Mouse (Mus musculus): ENCODE results near the gene Chst5. TPM values are rescaled to one million over a fixed set of nuclear protein-coding genes. Genes with fewer than 3 reads are reported as not detected.
"Not testable (repeated sequence)": the region's sequence is repeated elsewhere in the genome, so short reads cannot be mapped to it uniquely, and the experiment has no call there.

The Chst5 gene
- total RNA-seq (2021), result under 1 TPM; 0.36 to 0.57 TPM

DNA sequence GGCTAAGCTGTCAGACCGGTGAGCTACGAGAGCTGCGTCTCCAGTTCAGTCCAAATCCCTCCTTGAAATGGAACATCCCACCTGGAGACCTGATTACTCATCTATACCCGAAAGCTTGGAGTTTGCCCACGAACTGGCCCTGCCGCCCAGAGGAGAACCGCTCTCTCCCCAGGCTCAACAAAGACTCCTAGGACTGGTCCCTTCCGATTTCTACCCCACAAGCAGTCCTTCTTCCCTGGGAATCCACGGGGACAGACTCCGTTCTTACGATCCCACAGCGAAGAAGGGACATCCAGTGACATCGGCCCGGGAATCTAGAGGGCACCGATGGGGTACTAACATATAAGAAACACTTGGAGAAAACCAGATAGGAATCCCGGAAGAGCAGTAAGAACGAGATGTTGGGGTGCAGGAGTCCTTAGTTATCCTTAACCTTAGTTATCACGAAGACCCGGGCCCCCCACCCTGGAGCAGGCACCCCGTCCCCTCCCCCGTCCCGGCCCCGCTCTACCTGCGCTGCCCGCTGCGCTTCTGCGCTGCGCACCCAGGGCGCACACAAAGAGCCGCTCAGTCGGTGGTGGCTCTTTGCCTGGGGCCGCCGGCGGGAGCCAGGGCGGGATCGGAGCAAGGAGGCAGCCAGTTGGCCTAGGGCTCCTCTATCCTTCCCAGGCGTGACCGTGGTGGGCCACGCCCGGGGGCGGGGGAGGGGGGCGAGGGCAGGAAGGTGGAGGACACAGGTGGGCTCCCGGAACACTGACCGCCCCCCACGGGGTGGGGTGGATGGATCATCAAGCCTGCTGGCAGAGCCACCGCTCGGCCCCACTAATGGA is at the start of gene Chst5:
TSS of gene Chst5 (minus strand) at position 827 of the 830 bp plus-strand sequence.
- intact Hi-C loops (cut with DNase I), result loop anchor here (10.0 kb wide), 1 partner anchor 1555 kb away; no protein-coding TSS in a partner anchor
- no peak for DNase-seq (ENCODE audit: low spot score in 2 of 2)

DNA sequence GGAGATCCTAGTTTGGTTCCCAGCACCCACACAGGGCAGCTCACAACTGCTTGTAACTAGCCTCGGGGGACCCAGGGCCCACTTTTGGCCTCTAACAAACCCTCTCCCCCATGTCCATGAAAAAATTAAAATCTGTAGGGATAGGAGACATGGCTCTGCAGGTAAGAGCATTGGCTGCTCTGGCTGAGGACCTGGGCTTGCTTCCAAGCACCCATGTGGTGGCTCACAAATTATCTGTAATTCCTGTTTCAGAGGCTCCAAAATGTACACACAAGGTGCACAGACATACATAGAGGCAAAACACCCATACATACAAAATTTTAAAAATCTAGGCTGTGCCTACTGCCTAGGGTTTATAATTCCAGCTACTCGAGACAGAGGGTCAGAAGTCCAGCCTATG is 47.0 kb upstream of the Chst5 start:
- intact Hi-C loops (cut with DNase I), result no loop called here
- no peak for DNase-seq (ENCODE audit: low spot score in 2 of 2)

GRCm38 (mm10) chr8:111955879-111956278 is 45.6 kb upstream of the Chst5 start:
- no peak for DNase-seq (ENCODE audit: low spot score in 2 of 2)
- intact Hi-C loops (cut with DNase I), result no loop called here

DNA sequence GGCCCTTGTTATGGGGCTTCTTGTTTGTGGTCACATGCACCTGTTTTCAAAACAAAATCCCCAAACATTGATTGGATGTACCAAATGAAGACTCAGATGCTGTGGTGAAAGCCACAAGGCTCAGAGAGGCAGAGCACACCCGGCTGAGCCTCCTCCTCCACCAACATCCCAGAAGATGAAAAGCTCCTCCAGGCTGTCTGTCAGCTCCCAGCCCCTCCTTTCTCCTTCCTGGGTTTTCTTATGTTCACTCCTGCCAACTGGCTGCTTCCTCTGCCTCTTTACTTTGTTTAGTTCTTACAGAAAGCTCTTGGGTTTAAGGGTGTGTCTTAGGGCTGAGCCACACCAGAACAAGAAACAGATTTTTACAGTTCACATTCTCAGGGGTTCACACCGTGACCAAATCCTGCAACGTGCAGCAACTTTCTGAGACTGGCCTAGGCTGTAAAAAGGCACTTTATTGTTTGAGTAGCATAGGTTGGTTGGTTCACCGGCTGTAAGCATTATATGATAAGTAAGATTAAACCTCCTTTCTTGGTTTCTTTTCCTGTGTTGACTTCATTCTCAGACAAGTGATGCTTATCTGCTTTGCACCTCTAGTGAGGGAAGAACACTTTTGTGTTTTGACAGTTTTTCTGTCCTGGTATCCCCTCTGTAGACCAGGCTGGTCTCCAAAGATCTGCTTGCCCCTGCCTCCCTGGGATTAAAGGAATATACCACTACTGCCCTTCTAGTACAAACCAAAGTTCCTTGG is 44.8 kb upstream of the Chst5 start:
- intact Hi-C loops (cut with DNase I), result no loop called here

DNA sequence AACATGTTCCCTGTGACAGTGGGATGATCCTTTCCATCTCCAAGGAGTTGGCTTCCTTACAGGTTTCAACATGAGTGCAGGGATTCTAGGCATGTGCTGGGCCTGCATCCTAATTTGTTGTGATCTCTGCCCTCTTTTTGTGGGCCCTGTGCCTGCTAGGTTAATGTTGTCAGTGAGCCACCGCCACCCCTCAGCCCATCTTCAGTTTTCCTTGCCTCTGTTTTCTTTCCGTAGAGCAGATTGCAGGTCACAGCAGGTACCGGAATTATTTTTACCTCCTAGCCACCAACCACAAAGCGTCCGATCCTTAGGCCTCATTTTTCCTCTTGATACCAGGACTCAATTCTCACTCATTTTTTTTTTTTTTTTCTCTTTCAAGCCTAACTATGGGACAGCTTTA is 41.7 kb upstream of the Chst5 start:
- no peak for DNase-seq (ENCODE audit: low spot score in 2 of 2)
- intact Hi-C loops (cut with DNase I), result no loop called here

More for the DNA sequence above, 44.8 kb upstream of the Chst5 start:
- no peak for DNase-seq (ENCODE audit: low spot score in 2 of 2)

DNA sequence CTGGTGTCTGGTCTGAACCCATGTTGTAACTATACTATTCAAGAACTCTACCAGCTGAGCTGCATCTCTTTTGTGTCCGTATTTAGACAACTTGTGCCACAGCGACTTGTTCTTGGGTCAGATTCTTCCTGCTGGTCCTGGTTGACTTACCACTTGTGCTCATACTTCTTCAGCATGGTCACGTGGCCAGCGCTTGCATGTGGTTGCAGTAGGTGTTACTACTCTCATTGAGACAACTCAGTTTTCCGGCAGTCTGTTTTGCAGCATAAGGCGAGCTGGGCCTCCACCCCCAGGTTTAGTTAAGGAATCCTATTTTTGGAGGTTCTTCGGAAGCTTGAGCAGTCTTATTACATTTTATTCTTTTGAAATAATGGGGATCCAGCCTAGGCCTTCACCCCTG is 41.1 kb upstream of the Chst5 start:
- peak; percentile 65 to 69 for DNase-seq (ENCODE audit: low spot score in 2 of 2)
- intact Hi-C loops (cut with DNase I), result no loop called here

DNA sequence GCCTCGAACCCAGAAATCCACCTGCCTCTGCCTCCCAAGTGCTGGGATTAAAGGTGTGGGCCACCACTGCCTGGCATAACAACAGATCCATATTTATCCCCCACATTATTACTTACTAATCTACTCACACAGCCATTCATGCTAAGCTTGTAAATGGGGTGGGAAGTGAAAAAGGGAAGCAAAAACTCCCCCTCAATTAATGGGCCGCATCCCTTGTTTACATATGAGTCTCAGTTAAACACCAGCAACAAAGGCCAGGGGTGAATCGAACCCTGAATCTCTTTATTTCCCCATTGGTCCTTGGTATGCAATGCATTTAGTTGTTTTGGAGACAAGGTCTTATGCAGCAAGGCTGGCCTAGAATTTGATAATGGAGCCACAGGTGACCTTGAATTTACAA is 40.6 kb upstream of the Chst5 start:
- DNase-seq (ENCODE audit: low spot score in 2 of 2), result no peak
- intact Hi-C loops (cut with DNase I), result no loop called here

GRCm38 (mm10) chr8:111947954-111948353 is 37.7 kb upstream of the Chst5 start:
- no peak for DNase-seq (ENCODE audit: low spot score in 2 of 2)
- intact Hi-C loops (cut with DNase I), result no loop called here

GRCm38 (mm10) chr8:111947144-111947543 is 36.9 kb upstream of the Chst5 start:
- intact Hi-C loops (cut with DNase I), result no loop called here
- no peak for DNase-seq (ENCODE audit: low spot score in 2 of 2)

- no peak for DNase-seq (ENCODE audit: low spot score in 2 of 2)
- intact Hi-C loops (cut with DNase I), result no loop called here
These were observed 33.3 kb upstream of the Chst5 start for GRCm38 (mm10) chr8:111943544-111943943.

GRCm38 (mm10) chr8:111941101-111941454 is 30.8 kb upstream of the Chst5 start:
- intact Hi-C loops (cut with DNase I), result loop anchor here (2.0 kb wide), 1 partner anchor 50 kb away; no protein-coding TSS in a partner anchor
- no peak for DNase-seq (ENCODE audit: low spot score in 2 of 2)

GRCm38 (mm10) chr8:111940171-111941100 is 30.2 kb upstream of the Chst5 start, which contains the start of gene Gabarapl2:
TSS of gene Gabarapl2 (plus strand) at chr8:111940703.
- peak; percentile 95 for DNase-seq (ENCODE audit: low spot score in 2 of 2)
- intact Hi-C loops (cut with DNase I), result loop anchor here (2.0 kb wide), 1 partner anchor 50 kb away; no protein-coding TSS in a partner anchor

DNA sequence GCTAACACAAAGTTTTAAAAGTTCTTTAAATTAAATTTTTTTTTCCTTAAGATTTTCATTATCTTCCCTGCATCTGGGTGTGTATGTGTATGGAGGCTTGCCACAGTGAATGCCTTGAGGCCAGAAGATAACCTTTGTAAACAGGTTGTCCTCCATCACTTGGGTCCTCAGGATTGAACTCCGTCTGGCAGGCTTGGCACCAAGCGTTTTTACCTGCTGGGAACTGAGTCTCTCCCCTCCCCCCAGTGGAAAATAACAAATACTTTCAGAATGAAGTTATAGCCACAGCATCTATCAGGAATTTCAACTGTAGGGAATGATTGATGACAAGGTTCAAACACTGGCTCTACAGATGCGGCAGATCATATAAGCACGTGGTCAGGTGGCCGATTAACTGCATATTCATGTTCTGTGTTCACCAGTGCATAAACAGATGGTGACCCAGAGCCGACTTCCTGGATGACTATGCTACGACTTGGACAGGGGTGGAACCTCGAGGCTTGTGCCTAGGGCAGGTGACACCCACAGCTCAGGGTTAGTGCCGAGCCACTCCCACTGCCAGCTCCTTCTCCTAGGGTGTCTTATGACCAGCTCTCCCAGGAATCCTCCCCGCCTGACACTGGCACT is 29.4 kb upstream of the Chst5 start:
- intact Hi-C loops (cut with DNase I), result loop anchor here (2.0 kb wide), 1 partner anchor 51 kb away; no protein-coding TSS in a partner anchor
- DNase-seq (ENCODE audit: low spot score in 2 of 2), result peak in 1 of 2 experiments; percentile 12

GRCm38 (mm10) chr8:111938076-111938985 is 28.1 kb upstream of the Chst5 start:
- intact Hi-C loops (cut with DNase I); DNase-seq (ENCODE audit: low spot score in 2 of 2): not testable (repeated sequence)

- DNase-seq (ENCODE audit: low spot score in 2 of 2), result no peak
- intact Hi-C loops (cut with DNase I), result no loop called here
These were observed 26.9 kb upstream of the Chst5 start for GRCm38 (mm10) chr8:111937184-111937583.

- DNase-seq (ENCODE audit: low spot score in 2 of 2), result no peak
- intact Hi-C loops (cut with DNase I), result loop anchor here (5.0 kb wide), 2 partner anchors 57 to 82 kb away; partner anchors contain the start of genes Cfdp1 and Tmem170
These were observed 24.0 kb upstream of the Chst5 start for GRCm38 (mm10) chr8:111934201-111934600.

GRCm38 (mm10) chr8:111933348-111934076 is 23.3 kb upstream of the Chst5 start, which contains the start of gene Tmem231:
TSS of gene Tmem231 (minus strand) at chr8:111933881.
- intact Hi-C loops (cut with DNase I), result loop anchor here (5.0 kb wide), 2 partner anchors 56 to 81 kb away; partner anchors contain the start of genes Cfdp1 and Tmem170
- DNase-seq (ENCODE audit: low spot score in 2 of 2), result peak; percentile 90
